Mouse (Mus musculus): Measurements from ENCODE around the gene Sugct. TPM values are rescaled to one million over a fixed set of nuclear protein-coding genes. Genes with fewer than 3 reads are reported as not detected.

Gene Sugct
- total and polyA plus RNA-seq, 2 experiments from 2014 or later: 1.4 to 2.1 TPM

DNA sequence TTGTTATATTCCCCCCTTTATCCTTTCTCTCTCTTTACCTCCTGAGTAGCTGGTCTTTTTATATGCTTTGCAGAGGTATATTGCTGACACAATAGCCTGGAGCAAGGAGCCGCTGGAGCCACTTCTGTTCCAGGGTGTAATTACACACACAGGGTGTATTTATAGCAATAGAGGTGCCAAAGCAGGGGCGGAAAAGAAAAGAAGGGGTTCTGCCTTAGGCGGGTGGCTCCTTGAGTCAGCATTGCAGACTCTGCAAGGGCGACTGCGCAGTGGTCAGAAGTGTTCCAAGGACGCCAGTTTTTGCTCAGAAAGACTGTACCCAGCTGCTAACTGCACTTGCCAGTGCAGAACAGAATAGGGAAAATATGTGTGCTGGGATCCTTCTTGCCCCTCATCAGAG lies 869.7 kb downstream of the Sugct start:
- TF ChIP-seq CTCF (IDR thresholded peaks at IDR 0.05; ENCODE audit: low read depth): no peak
- Histone ChIP-seq H3K9me3 (ENCODE audit: low read length) (no peaks in the 10 kb centered on the region), H3K36me3 (ENCODE audit: insufficient read depth) (no peaks in the 10 kb centered on the region), H3K27ac (ENCODE audit: low read depth, low read length) (no peak overlapping the region), H3K27me3 (ENCODE audit: insufficient read depth, low read length) (no peaks in the 10 kb centered on the region), H3K4me3 (ENCODE audit: low read depth, low read length) (no peak overlapping the region), H3K4me1 (ENCODE audit: insufficient read depth) (no peaks in the 10 kb centered on the region), H3K9ac (no peak overlapping the region), H3K4me2 (ENCODE audit: low read depth) (no peak overlapping the region)
- DNase-seq: no peak
- no peak for ATAC-seq
- WGBS: 53% methylated on average over 6 of the region's 6 CpGs

DNA sequence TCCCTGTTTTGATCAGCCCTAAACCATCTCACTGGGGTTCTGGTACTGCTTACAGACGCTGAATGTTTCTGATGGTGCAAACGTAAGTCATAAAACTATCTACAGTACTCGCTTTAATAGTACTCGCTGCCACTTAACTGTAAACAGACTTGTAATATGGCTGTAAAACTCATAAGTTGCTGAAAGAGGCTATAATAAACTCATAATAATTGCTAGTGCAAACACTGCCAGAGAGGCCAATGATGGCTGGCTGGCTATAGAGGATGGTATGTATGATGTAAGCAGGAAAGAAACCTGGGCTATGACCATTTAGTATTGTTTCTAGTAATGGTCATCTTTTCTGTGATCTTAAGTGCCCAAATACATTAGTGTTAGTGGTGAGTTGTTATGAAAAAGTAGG lies 873.6 kb downstream of the Sugct start:
- H3K9ac ChIP-seq: no peak overlapping the region
- WGBS: 80% methylated on average over 4 of the region's 4 CpGs
- TF ChIP-seq CTCF (IDR thresholded peaks at IDR 0.05; ENCODE audit: low read depth): no peak

DNA sequence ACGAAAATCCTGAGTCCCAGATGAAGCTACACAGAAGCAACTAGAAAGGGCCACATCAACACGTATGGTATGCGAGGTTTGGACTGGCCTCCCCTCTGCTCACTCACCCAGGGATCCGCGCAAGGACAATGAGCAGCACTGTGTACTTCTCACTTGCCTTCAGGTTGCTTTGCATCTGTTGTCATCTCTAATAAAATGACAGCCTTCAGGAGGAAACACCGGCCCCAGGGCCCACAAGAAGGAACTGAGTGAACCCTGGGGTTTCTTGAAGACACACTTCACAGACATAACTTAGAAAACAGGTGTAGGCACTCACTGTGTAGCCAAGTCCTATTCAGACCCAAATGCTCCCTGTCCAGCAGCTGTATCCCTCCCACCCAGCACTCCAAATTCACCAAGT lies 877.9 kb downstream of the Sugct start:
- Histone ChIP-seq H3K4me1 (ENCODE audit: insufficient read depth) (no peaks in the 10 kb centered on the region), H3K27ac (ENCODE audit: low read depth, low read length) (no peak overlapping the region), H3K36me3 (ENCODE audit: insufficient read depth) (no peaks in the 10 kb centered on the region), H3K27me3 (ENCODE audit: insufficient read depth, low read length) (no peaks in the 10 kb centered on the region), H3K9me3 (ENCODE audit: low read length) (no peaks in the 10 kb centered on the region), H3K4me3 (ENCODE audit: low read depth, low read length) (no peak overlapping the region), H3K4me2 (ENCODE audit: low read depth) (no peak overlapping the region), H3K9ac (no peak overlapping the region)
- no peak for TF ChIP-seq CTCF (IDR thresholded peaks at IDR 0.05; ENCODE audit: low read depth)
- 77% methylated on average over 6 of the region's 6 CpGs for WGBS
- no peak for ATAC-seq
- no peak for DNase-seq

More for the DNA sequence above, 873.6 kb downstream of the Sugct start:
- H3K9me3 ChIP-seq (ENCODE audit: low read length): no peaks in the 10 kb centered on the region
- no peak for DNase-seq
- H3K4me1 ChIP-seq (ENCODE audit: insufficient read depth): no peaks in the 10 kb centered on the region
- H3K36me3 ChIP-seq (ENCODE audit: insufficient read depth): no peaks in the 10 kb centered on the region
- H3K4me3 ChIP-seq (ENCODE audit: low read depth, low read length): no peak overlapping the region
- no peak overlapping the region for H3K27ac ChIP-seq (ENCODE audit: low read depth, low read length)
- no peak overlapping the region for H3K4me2 ChIP-seq (ENCODE audit: low read depth)
- no peaks in the 10 kb centered on the region for H3K27me3 ChIP-seq (ENCODE audit: insufficient read depth, low read length)
- ATAC-seq: no peak

DNA sequence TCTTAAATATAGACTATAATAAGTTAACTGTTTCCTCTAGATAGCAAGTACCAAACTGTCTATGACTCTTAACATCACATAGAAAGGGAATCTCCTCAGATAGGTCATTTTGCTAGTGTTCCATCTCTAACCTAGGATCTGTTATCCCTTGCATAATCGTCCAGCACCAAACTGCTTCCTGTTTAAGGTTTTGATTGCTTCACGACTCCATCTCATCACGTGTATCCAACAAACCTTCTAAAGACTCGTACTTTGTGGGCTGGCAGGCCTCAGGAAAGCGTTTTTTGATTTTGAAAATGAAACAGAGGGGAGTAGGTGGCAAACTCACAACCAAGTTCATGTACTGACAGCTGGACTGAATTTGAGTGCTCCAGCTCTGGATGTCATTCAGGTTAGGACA lies 878.6 kb downstream of the Sugct start:
- Histone ChIP-seq H3K4me2 (ENCODE audit: low read depth) (no peak overlapping the region), H3K4me3 (ENCODE audit: low read depth, low read length) (no peak overlapping the region), H3K4me1 (ENCODE audit: insufficient read depth) (no peaks in the 10 kb centered on the region), H3K27ac (ENCODE audit: low read depth, low read length) (no peak overlapping the region), H3K9ac (no peak overlapping the region), H3K36me3 (ENCODE audit: insufficient read depth) (no peaks in the 10 kb centered on the region), H3K9me3 (ENCODE audit: low read length) (no peaks in the 10 kb centered on the region), H3K27me3 (ENCODE audit: insufficient read depth, low read length) (no peaks in the 10 kb centered on the region)
- no peak for ATAC-seq
- 81% methylated on average over 5 of the region's 5 CpGs for WGBS
- no peak for TF ChIP-seq CTCF (IDR thresholded peaks at IDR 0.05; ENCODE audit: low read depth)
- DNase-seq: no peak

DNA sequence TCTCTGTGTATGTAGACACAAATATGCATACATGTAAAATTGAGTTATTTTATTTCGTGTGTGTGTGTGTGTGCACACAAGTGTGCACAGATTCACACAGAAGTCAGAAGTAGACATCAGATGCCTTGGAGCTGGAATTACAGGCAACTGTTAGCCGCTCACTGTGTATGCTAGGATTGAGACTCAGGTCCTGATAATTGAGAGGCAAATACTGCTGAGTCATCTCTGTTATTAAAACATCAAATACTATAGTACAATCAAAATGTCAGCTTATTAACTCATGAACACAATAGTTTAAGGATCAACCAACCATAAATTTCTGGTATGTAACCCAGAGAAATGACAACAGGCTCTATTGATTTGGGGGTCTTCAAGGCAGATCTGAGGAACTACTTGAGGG lies 883.1 kb downstream of the Sugct start:
- ATAC-seq (no peak), DNase-seq (no peak)
- Histone ChIP-seq H3K36me3 (ENCODE audit: insufficient read depth) (no peaks in the 10 kb centered on the region), H3K27ac (ENCODE audit: low read depth, low read length) (no peak overlapping the region), H3K4me3 (ENCODE audit: low read depth, low read length) (no peak overlapping the region), H3K9ac (no peak overlapping the region), H3K4me2 (ENCODE audit: low read depth) (no peak overlapping the region), H3K27me3 (ENCODE audit: insufficient read depth, low read length) (no peaks in the 10 kb centered on the region), H3K4me1 (ENCODE audit: insufficient read depth) (no peaks in the 10 kb centered on the region), H3K9me3 (ENCODE audit: low read length) (no peaks in the 10 kb centered on the region)
- TF ChIP-seq CTCF (IDR thresholded peaks at IDR 0.05; ENCODE audit: low read depth): no peak
- WGBS: 96% methylated on average over 2 of the region's 2 CpGs

Other genes with a start within 250 kb of the Sugct start
- gene Mplkip, start 361 bp downstream of the Sugct start, total RNA-seq (2014; rRNA removed): 15.2 and 20.1 TPM in 2 replicates
- gene Mplkip, start 361 bp downstream of the Sugct start, polyA plus RNA-seq (2015; fragmentation: Nextera tagmentation; extraction: Ambion mirVana): 32.0 and 37.0 TPM in 2 replicates
- 88.0 and 98.3 TPM in 2 replicates for gene Cdk13, start 109.5 kb upstream of the Sugct start, total RNA-seq (2014; rRNA removed)
- gene Cdk13, start 109.5 kb upstream of the Sugct start, polyA plus RNA-seq (2015; fragmentation: Nextera tagmentation; extraction: Ambion mirVana): 7.5 and 9.5 TPM in 2 replicates
- gene Rala, start 248.7 kb upstream of the Sugct start, total RNA-seq (2014; rRNA removed): 98.2 and 107 TPM in 2 replicates
- 246 and 254 TPM in 2 replicates for gene Rala, start 248.7 kb upstream of the Sugct start, polyA plus RNA-seq (2015; fragmentation: Nextera tagmentation; extraction: Ambion mirVana)